Mouse (Mus musculus) granulocyte monocyte progenitor cell, adult 5-6 weeks (primary cell): ENCODE data around the gene Mpz. TPM values are rescaled to one million over a fixed set of nuclear protein-coding genes. Genes with fewer than 3 reads are reported as not detected.

Experiments used
- ATAC-seq: replicated peaks from 2 replicates; pipeline ENCODE4 v1.8.0; 2016; ENCODE audit warnings: mild to moderate bottlenecking, moderate TSS enrichment, inconsistent platforms; ENCODE audit not compliant: poor library complexity, severe bottlenecking
- total RNA-seq, 2 experiments: library from RNA; stranded (forward) in 1 of 2; stranded (reverse) in 1 of 2; fragments of 200-712, 200-1000 nt in 1 of 2; fragments of >200 nt in 1 of 2; fragmentation: Nextera tagmentation in 1 of 2; gene quantifications; 2 replicates each; pipeline ENCODE4 v1.2.3; 2014 to 2017

Gene Mpz
- total RNA-seq, 2 experiments from 2014 or later = 2.0 TPM; not detected in 1

- peak; percentile 86 for ATAC-seq
These were observed 33.8 kb downstream of the Mpz start for GRCm38 (mm10) chr1:171184314-171184713.

- ATAC-seq = no peak
These were observed 35.1 kb downstream of the Mpz start for GRCm38 (mm10) chr1:171185655-171186054.

- ATAC-seq = peak; percentile 65
These were observed 37.6 kb downstream of the Mpz start for GRCm38 (mm10) chr1:171187851-171188700.

GRCm38 (mm10) chr1:171189046-171189445 is 38.5 kb downstream of the Mpz start:
- no peak for ATAC-seq

GRCm38 (mm10) chr1:171189476-171190114 is 39.1 kb downstream of the Mpz start:
- ATAC-seq = no peak

- ATAC-seq = no peak
These were observed 40.3 kb downstream of the Mpz start for GRCm38 (mm10) chr1:171190832-171191231.

- ATAC-seq = no peak
These were observed 41.8 kb downstream of the Mpz start for GRCm38 (mm10) chr1:171192283-171192682.

GRCm38 (mm10) chr1:171193093-171193840 is 42.8 kb downstream of the Mpz start:
- no peak for ATAC-seq

GRCm38 (mm10) chr1:171193911-171194830 is 43.7 kb downstream of the Mpz start:
- ATAC-seq = no peak

- peak; percentile 12; the same call in 1 of the 2 replicates for ATAC-seq
These were observed 44.7 kb downstream of the Mpz start for GRCm38 (mm10) chr1:171195046-171195822.

GRCm38 (mm10) chr1:171195887-171196397 is 45.4 kb downstream of the Mpz start, which contains the start of gene Pcp4l1:
TSS of gene Pcp4l1 (minus strand) at chr1:171196268.
- ATAC-seq = peak; percentile 95

GRCm38 (mm10) chr1:171199532-171199931 is 49.0 kb downstream of the Mpz start:
- no peak for ATAC-seq

GRCm38 (mm10) chr1:171200769-171201168 is 50.3 kb downstream of the Mpz start:
- no peak for ATAC-seq

- no peak for ATAC-seq
These were observed 53.1 kb downstream of the Mpz start for GRCm38 (mm10) chr1:171203471-171204248.

- no peak for ATAC-seq
These were observed 53.7 kb downstream of the Mpz start for GRCm38 (mm10) chr1:171204249-171204644.

- ATAC-seq = no peak
These were observed 55.4 kb downstream of the Mpz start for GRCm38 (mm10) chr1:171205704-171206493.

- peak; percentile 74 for ATAC-seq
These were observed 58.9 kb downstream of the Mpz start for GRCm38 (mm10) chr1:171209409-171209808.
